Mouse (Mus musculus): ENCODE measurements around the gene Gm13124. TPM values are rescaled to one million over a fixed set of nuclear protein-coding genes. Genes with fewer than 3 reads are reported as not detected.

The Gm13124 gene
- polyA plus RNA-seq (2017; shearing (Covaris generic)), result not detected

GRCm38 (mm10) chr4:144565034-144565433, at the start of gene Gm13124:
TSS of gene Gm13124 (minus strand) at chr4:144565134.

GRCm38 (mm10) chr4:144613407-144613806, 48.5 kb upstream of the Gm13124 start, which contains the start of gene Aadacl4:
TSS of gene Aadacl4 (plus strand) at chr4:144613707.

GRCm38 (mm10) chr4:144519522-144519921, 45.4 kb downstream of the Gm13124 start, which contains the start of gene 9430007A20Rik:
TSS of gene 9430007A20Rik (plus strand) at chr4:144519822.

Other genes with a start within 250 kb of the Gm13124 start
- under 1 TPM; 0.12 to 0.22 TPM for gene Gm13128, start 234.9 kb downstream of the Gm13124 start, polyA plus RNA-seq (2017; shearing (Covaris generic))
- under 1 TPM in 1 of 2 experiments, not detected in 1; 0.80 TPM for gene Gm13119, start 207.2 kb downstream of the Gm13124 start, polyA plus RNA-seq (2017; shearing (Covaris generic))
- 1 to 10 TPM in 1 of 2 experiments, not detected in 1; 2.1 TPM for gene Pramef20, start 187.2 kb downstream of the Gm13124 start, polyA plus RNA-seq (2017; shearing (Covaris generic))
- under 1 TPM in 1 of 2 experiments, not detected in 1; 0.97 TPM for gene Pramef12, start 156.7 kb downstream of the Gm13124 start, polyA plus RNA-seq (2017; shearing (Covaris generic))
- not detected for gene 1700012P22Rik, start 126.4 kb downstream of the Gm13124 start, polyA plus RNA-seq (2017; shearing (Covaris generic))
- gene Gm9944, start 111.8 kb downstream of the Gm13124 start, polyA plus RNA-seq (2017; shearing (Covaris generic)), result not detected
- gene Aadacl3, start 101.4 kb downstream of the Gm13124 start, polyA plus RNA-seq (2017; shearing (Covaris generic)), result not detected
- gene 9430007A20Rik, start 45.3 kb downstream of the Gm13124 start, polyA plus RNA-seq (2017; shearing (Covaris generic)), result under 1 TPM in 1 of 2 experiments, not detected in 1; 0.66 TPM
- under 1 TPM in 1 of 2 experiments, not detected in 1; 0.23 TPM for gene Aadacl4, start 48.6 kb upstream of the Gm13124 start, polyA plus RNA-seq (2017; shearing (Covaris generic))
- gene Gm436, start 121.2 kb upstream of the Gm13124 start, polyA plus RNA-seq (2017; shearing (Covaris generic)), result not detected
- not detected for gene Gm13178, start 156.3 kb upstream of the Gm13124 start, polyA plus RNA-seq (2017; shearing (Covaris generic))
- gene Gm438, start 221.4 kb upstream of the Gm13124 start, polyA plus RNA-seq (2017; shearing (Covaris generic)), result under 1 TPM; 0.14 to 0.33 TPM